Mouse (Mus musculus): ENCODE measurements around the gene Ap1m1.

Ap1m1 gene

GRCm38 (mm10) chr8:72257902-72258238, 18.1 kb downstream of the Ap1m1 start:
- in situ Hi-C loops (cut with MboI): no loop called here

- in situ Hi-C loops (cut with MboI): loop anchor here (10.0 kb wide), 1 partner anchor 55 kb away; the partner anchor contains the start of gene Klf2
These were observed 20.0 kb downstream of the Ap1m1 start for GRCm38 (mm10) chr8:72259862-72260261.

- in situ Hi-C loops (cut with MboI): loop anchor here (10.0 kb wide), 1 partner anchor 54 kb away; the partner anchor contains the start of gene Klf2
These were observed 20.8 kb downstream of the Ap1m1 start for GRCm38 (mm10) chr8:72260585-72260984.

GRCm38 (mm10) chr8:72261019-72261418, 21.2 kb downstream of the Ap1m1 start:
- in situ Hi-C loops (cut with MboI): loop anchor here (10.0 kb wide), 1 partner anchor 54 kb away; the partner anchor contains the start of gene Klf2

GRCm38 (mm10) chr8:72261431-72261830, 21.6 kb downstream of the Ap1m1 start:
- in situ Hi-C loops (cut with MboI): loop anchor here (10.0 kb wide), 1 partner anchor 53 kb away; the partner anchor contains the start of gene Klf2

- in situ Hi-C loops (cut with MboI): loop anchor here (10.0 kb wide), 1 partner anchor 53 kb away; the partner anchor contains the start of gene Klf2
These were observed 22.1 kb downstream of the Ap1m1 start for GRCm38 (mm10) chr8:72261872-72262271.

GRCm38 (mm10) chr8:72262756-72263155, 22.9 kb downstream of the Ap1m1 start:
- in situ Hi-C loops (cut with MboI): loop anchor here (10.0 kb wide), 1 partner anchor 52 kb away; the partner anchor contains the start of gene Klf2

GRCm38 (mm10) chr8:72263451-72263850, 23.6 kb downstream of the Ap1m1 start:
- in situ Hi-C loops (cut with MboI): loop anchor here (10.0 kb wide), 1 partner anchor 51 kb away; the partner anchor contains the start of gene Klf2

- in situ Hi-C loops (cut with MboI): loop anchor here (5.0 to 10.0 kb wide), 2 partner anchors 49 to 102 kb away; partner anchors contain the start of gene Klf2
These were observed 25.5 kb downstream of the Ap1m1 start for GRCm38 (mm10) chr8:72265342-72265741.

GRCm38 (mm10) chr8:72266671-72267070, 26.9 kb downstream of the Ap1m1 start:
- in situ Hi-C loops (cut with MboI): loop anchor here (5.0 to 10.0 kb wide), 2 partner anchors 48 to 101 kb away; partner anchors contain the start of gene Klf2

GRCm38 (mm10) chr8:72267106-72267505, 27.3 kb downstream of the Ap1m1 start:
- in situ Hi-C loops (cut with MboI): loop anchor here (5.0 to 10.0 kb wide), 2 partner anchors 48 to 100 kb away; partner anchors contain the start of gene Klf2

- in situ Hi-C loops (cut with MboI): loop anchor here (5.0 to 10.0 kb wide), 2 partner anchors 46 to 99 kb away; partner anchors contain the start of gene Klf2
These were observed 28.5 kb downstream of the Ap1m1 start for GRCm38 (mm10) chr8:72268356-72268755.

GRCm38 (mm10) chr8:72270606-72271005, 30.8 kb downstream of the Ap1m1 start:
- in situ Hi-C loops (cut with MboI): no loop called here

- in situ Hi-C loops (cut with MboI): no loop called here
These were observed 31.3 kb downstream of the Ap1m1 start for GRCm38 (mm10) chr8:72271051-72271660.

- in situ Hi-C loops (cut with MboI): no loop called here
These were observed 31.9 kb downstream of the Ap1m1 start for GRCm38 (mm10) chr8:72271691-72272090.

- in situ Hi-C loops (cut with MboI): no loop called here
These were observed 32.5 kb downstream of the Ap1m1 start for GRCm38 (mm10) chr8:72272361-72272760.

GRCm38 (mm10) chr8:72273111-72273770, 33.4 kb downstream of the Ap1m1 start:
- in situ Hi-C loops (cut with MboI): no loop called here

GRCm38 (mm10) chr8:72273807-72274206, 34.0 kb downstream of the Ap1m1 start:
- in situ Hi-C loops (cut with MboI): no loop called here

GRCm38 (mm10) chr8:72277244-72277643, 37.4 kb downstream of the Ap1m1 start:
- in situ Hi-C loops (cut with MboI): no loop called here

- in situ Hi-C loops (cut with MboI): no loop called here
These were observed 39.3 kb downstream of the Ap1m1 start for GRCm38 (mm10) chr8:72279151-72279550.

- in situ Hi-C loops (cut with MboI): no loop called here
These were observed 41.8 kb downstream of the Ap1m1 start for GRCm38 (mm10) chr8:72281634-72282033.

- in situ Hi-C loops (cut with MboI): no loop called here
These were observed 45.5 kb downstream of the Ap1m1 start for GRCm38 (mm10) chr8:72285285-72285684.

- in situ Hi-C loops (cut with MboI): no loop called here
These were observed 49.2 kb downstream of the Ap1m1 start for GRCm38 (mm10) chr8:72289051-72289450.
